Mouse (Mus musculus): Measurements from ENCODE around the gene Slc6a5. TPM values are rescaled to one million over a fixed set of nuclear protein-coding genes. Genes with fewer than 3 reads are reported as not detected.

Gene Slc6a5
- polyA plus RNA-seq, 1 experiment = 0.18 TPM

- no peak overlapping the region for H3K4me3 ChIP-seq (ENCODE audit: control insufficient read depth, insufficient read depth, low read length)
- 73% methylated on average over 5 of the region's 5 CpGs for WGBS
- no peak for DNase-seq
These were observed 32.5 kb downstream of the Slc6a5 start for GRCm38 (mm10) chr7:49942490-49942889.

GRCm38 (mm10) chr7:49946691-49947090 is 36.7 kb downstream of the Slc6a5 start:
- no peaks in the 10 kb centered on the region for H3K27me3 ChIP-seq (ENCODE audit: control insufficient read depth, insufficient read depth, low read length)
- DNase-seq = no peak
- H3K4me3 ChIP-seq (ENCODE audit: control insufficient read depth, insufficient read depth, low read length) = no peak overlapping the region
- no peaks in the 10 kb centered on the region for H3K36me3 ChIP-seq (ENCODE audit: control insufficient read depth, insufficient read depth, low read length)
- no peak for TF ChIP-seq CTCF (IDR thresholded peaks at IDR 0.05; ENCODE audit: borderline replicate concordance, control insufficient read depth, extremely low read depth, insufficient read depth, low read length, poor library complexity)
- TF ChIP-seq POLR2A (IDR thresholded peaks at IDR 0.05; ENCODE audit: control insufficient read depth, extremely low read depth, insufficient read depth, low read length, poor library complexity) = no peak
- no peaks in the 10 kb centered on the region for H3K4me1 ChIP-seq (replicated peaks; ENCODE audit: control insufficient read depth, insufficient read depth, low read length)
- H3K27ac ChIP-seq (ENCODE audit: control insufficient read depth, insufficient read depth, low read length) = no peak overlapping the region
- WGBS = 91% methylated on average over 9 of the region's 9 CpGs

More at GRCm38 (mm10) chr7:49942490-49942889, 32.5 kb downstream of the Slc6a5 start:
- Histone ChIP-seq H3K27me3 (ENCODE audit: control insufficient read depth, insufficient read depth, low read length) (no peaks in the 10 kb centered on the region), H3K36me3 (ENCODE audit: control insufficient read depth, insufficient read depth, low read length) (no peaks in the 10 kb centered on the region), H3K4me1 (replicated peaks; ENCODE audit: control insufficient read depth, insufficient read depth, low read length) (no peaks in the 10 kb centered on the region), H3K27ac (ENCODE audit: control insufficient read depth, insufficient read depth, low read length) (no peak overlapping the region)
- TF ChIP-seq POLR2A (IDR thresholded peaks at IDR 0.05; ENCODE audit: control insufficient read depth, extremely low read depth, insufficient read depth, low read length, poor library complexity) = no peak

GRCm38 (mm10) chr7:49953546-49954181 is 43.7 kb downstream of the Slc6a5 start:
- Histone ChIP-seq H3K27ac (ENCODE audit: control insufficient read depth, insufficient read depth, low read length) (no peak overlapping the region), H3K4me1 (replicated peaks; ENCODE audit: control insufficient read depth, insufficient read depth, low read length) (no peaks in the 10 kb centered on the region), H3K36me3 (ENCODE audit: control insufficient read depth, insufficient read depth, low read length) (no peaks in the 10 kb centered on the region), H3K4me3 (ENCODE audit: control insufficient read depth, insufficient read depth, low read length) (no peak overlapping the region), H3K27me3 (ENCODE audit: control insufficient read depth, insufficient read depth, low read length) (no peaks in the 10 kb centered on the region)
- WGBS = 67% methylated on average over 4 of the region's 4 CpGs
- TF ChIP-seq POLR2A (IDR thresholded peaks at IDR 0.05; ENCODE audit: control insufficient read depth, extremely low read depth, insufficient read depth, low read length, poor library complexity) (no peak), CTCF (IDR thresholded peaks at IDR 0.05; ENCODE audit: borderline replicate concordance, control insufficient read depth, extremely low read depth, insufficient read depth, low read length, poor library complexity) (no peak)
- DNase-seq = no peak

- Histone ChIP-seq H3K4me3 (ENCODE audit: control insufficient read depth, insufficient read depth, low read length) (no peak overlapping the region), H3K36me3 (ENCODE audit: control insufficient read depth, insufficient read depth, low read length) (no peaks in the 10 kb centered on the region), H3K4me1 (replicated peaks; ENCODE audit: control insufficient read depth, insufficient read depth, low read length) (no peaks in the 10 kb centered on the region), H3K27ac (ENCODE audit: control insufficient read depth, insufficient read depth, low read length) (no peak overlapping the region), H3K27me3 (ENCODE audit: control insufficient read depth, insufficient read depth, low read length) (no peaks in the 10 kb centered on the region)
- no peak for TF ChIP-seq POLR2A (IDR thresholded peaks at IDR 0.05; ENCODE audit: control insufficient read depth, extremely low read depth, insufficient read depth, low read length, poor library complexity)
- TF ChIP-seq CTCF (IDR thresholded peaks at IDR 0.05; ENCODE audit: borderline replicate concordance, control insufficient read depth, extremely low read depth, insufficient read depth, low read length, poor library complexity) = no peak
- WGBS = 84% methylated on average over 7 of the region's 7 CpGs
- no peak for DNase-seq
These were observed 44.9 kb downstream of the Slc6a5 start for GRCm38 (mm10) chr7:49954834-49955233.

- no peak for TF ChIP-seq POLR2A (IDR thresholded peaks at IDR 0.05; ENCODE audit: control insufficient read depth, extremely low read depth, insufficient read depth, low read length, poor library complexity)
- no peak for TF ChIP-seq CTCF (IDR thresholded peaks at IDR 0.05; ENCODE audit: borderline replicate concordance, control insufficient read depth, extremely low read depth, insufficient read depth, low read length, poor library complexity)
- H3K4me3 ChIP-seq (ENCODE audit: control insufficient read depth, insufficient read depth, low read length) = no peak overlapping the region
- H3K36me3 ChIP-seq (ENCODE audit: control insufficient read depth, insufficient read depth, low read length) = no peaks in the 10 kb centered on the region
- no peaks in the 10 kb centered on the region for H3K4me1 ChIP-seq (replicated peaks; ENCODE audit: control insufficient read depth, insufficient read depth, low read length)
- H3K27me3 ChIP-seq (ENCODE audit: control insufficient read depth, insufficient read depth, low read length) = no peaks in the 10 kb centered on the region
- 70% methylated on average over 3 of the region's 3 CpGs for WGBS
- no peak overlapping the region for H3K27ac ChIP-seq (ENCODE audit: control insufficient read depth, insufficient read depth, low read length)
- no peak for DNase-seq
These were observed 47.2 kb downstream of the Slc6a5 start for GRCm38 (mm10) chr7:49957142-49957541.

GRCm38 (mm10) chr7:49963764-49964163 is 53.8 kb downstream of the Slc6a5 start:
- 94% methylated on average over 2 of the region's 2 CpGs for WGBS
- no peak for TF ChIP-seq CTCF (IDR thresholded peaks at IDR 0.05; ENCODE audit: borderline replicate concordance, control insufficient read depth, extremely low read depth, insufficient read depth, low read length, poor library complexity)
- no peak for TF ChIP-seq POLR2A (IDR thresholded peaks at IDR 0.05; ENCODE audit: control insufficient read depth, extremely low read depth, insufficient read depth, low read length, poor library complexity)

GRCm38 (mm10) chr7:49969516-49969915 is 59.6 kb downstream of the Slc6a5 start:
- Histone ChIP-seq H3K4me3 (ENCODE audit: control insufficient read depth, insufficient read depth, low read length) (no peak overlapping the region), H3K27me3 (ENCODE audit: control insufficient read depth, insufficient read depth, low read length) (no peaks in the 10 kb centered on the region), H3K27ac (ENCODE audit: control insufficient read depth, insufficient read depth, low read length) (no peak overlapping the region), H3K4me1 (replicated peaks; ENCODE audit: control insufficient read depth, insufficient read depth, low read length) (no peaks in the 10 kb centered on the region), H3K36me3 (ENCODE audit: control insufficient read depth, insufficient read depth, low read length) (no peaks in the 10 kb centered on the region)
- WGBS = 59% methylated on average over 4 of the region's 4 CpGs
- TF ChIP-seq CTCF (IDR thresholded peaks at IDR 0.05; ENCODE audit: borderline replicate concordance, control insufficient read depth, extremely low read depth, insufficient read depth, low read length, poor library complexity) = no peak
- no peak for DNase-seq

More at GRCm38 (mm10) chr7:49963764-49964163, 53.8 kb downstream of the Slc6a5 start:
- DNase-seq = no peak
- no peaks in the 10 kb centered on the region for H3K36me3 ChIP-seq (ENCODE audit: control insufficient read depth, insufficient read depth, low read length)
- no peak overlapping the region for H3K4me3 ChIP-seq (ENCODE audit: control insufficient read depth, insufficient read depth, low read length)
- no peak overlapping the region for H3K27ac ChIP-seq (ENCODE audit: control insufficient read depth, insufficient read depth, low read length)
- no peaks in the 10 kb centered on the region for H3K27me3 ChIP-seq (ENCODE audit: control insufficient read depth, insufficient read depth, low read length)
- H3K4me1 ChIP-seq (replicated peaks; ENCODE audit: control insufficient read depth, insufficient read depth, low read length) = no peaks in the 10 kb centered on the region
